Mouse (Mus musculus) intestine, postnatal 0 days (tissue): ENCODE results near the gene Xrn1. TPM values are rescaled to one million over a fixed set of nuclear protein-coding genes. Genes with fewer than 3 reads are reported as not detected.
"Not testable (repeated sequence)": the region's sequence is repeated elsewhere in the genome, so short reads cannot be mapped to it uniquely, and the experiment has no call there.

Experiments used
- ATAC-seq: fragments of 200-750 bp; cut with Nextera tagmentation; 2 replicates; pipeline ENCODE4 v1.8.0; 2017; ENCODE audit warnings: mild to moderate bottlenecking, moderate TSS enrichment, moderate library complexity
- H3K27ac ChIP-seq: fragments of 300-500 bp; sonication (generic); 2 replicates; pipeline ENCODE4 v1.5.1; 2014; ENCODE audit warnings: mild to moderate bottlenecking, low read depth, low read length, moderate library complexity
- H3K27me3 ChIP-seq: fragments of 300-500 bp; sonication (generic); replicated peaks from 2 replicates; pipeline ENCODE4 v1.6.1; 2014; ENCODE audit warnings: low read length, mixed read lengths; ENCODE audit not compliant: control insufficient read depth, insufficient read depth
- H3K36me3 ChIP-seq: fragments of 300-500 bp; sonication (generic); 2 replicates; pipeline ENCODE4 v1.6.1; 2014; ENCODE audit warnings: mild to moderate bottlenecking, moderate library complexity; ENCODE audit not compliant: control insufficient read depth, insufficient read depth
- H3K4me1 ChIP-seq: fragments of 300-500 bp; sonication (generic); replicated peaks from 2 replicates; pipeline ENCODE4 v1.6.1; 2014; ENCODE audit warnings: antibody characterized with exemption, low read length, mixed read lengths; ENCODE audit not compliant: control insufficient read depth, insufficient read depth
- H3K4me2 ChIP-seq: fragments of 300-500 bp; sonication (generic); replicated peaks from 2 replicates; pipeline ENCODE4 v1.6.1; 2014; ENCODE audit warnings: low read depth, mild to moderate bottlenecking, moderate library complexity
- H3K4me3 ChIP-seq: fragments of 300-500 bp; sonication (generic); 2 replicates; pipeline ENCODE4 v1.5.1; 2014; ENCODE audit warnings: low read depth, low read length
- H3K9ac ChIP-seq: fragments of 300-500 bp; sonication (generic); 2 replicates; pipeline ENCODE4 v1.6.1; 2014; ENCODE audit warnings: mild to moderate bottlenecking, low read depth, low read length
- H3K9me3 ChIP-seq: fragments of 300-500 bp; sonication (generic); 2 replicates; pipeline ENCODE4 v1.6.1; 2016; ENCODE audit warnings: mixed run types; ENCODE audit not compliant: control insufficient read depth
- CTCF ChIP-seq: sonication (generic); IDR thresholded peaks from 2 replicates; pipeline ENCODE4 v1.5.1; 2016; ENCODE audit warnings: low read depth, mild to moderate bottlenecking, control low read depth, antibody characterized with exemption, moderate library complexity
- WGBS: fragments of 180-500 bp; shearing (Covaris S2); extraction: QIAGEN DNeasy Blood & Tissue Kit; methylation state at CpG from one replicate; pipeline ENCODE4 v1.1.7; 2014; 5-methylcytosine and 5-hydroxymethylcytosine counted together
- polyA plus RNA-seq: library from polyadenylated mRNA; unstranded; fragments of >200 nt; fragmentation: Nextera tagmentation; extraction: Ambion mirVana; gene quantifications from 2 replicates; pipeline ENCODE4 v1.2.1, GENCODE M21; 2015

Gene Xrn1
- polyA plus RNA-seq, 1 experiment from 2014 or later: 7.4 TPM

GRCm38 (mm10) chr9:96063803-96064475, 109.4 kb downstream of the Xrn1 start:
- H3K4me2 ChIP-seq: no peak overlapping the region
- H3K9me3 ChIP-seq: no peaks in the 10 kb centered on the region
- no peak overlapping the region for H3K27ac ChIP-seq
- no peak for TF ChIP-seq CTCF
- no peak overlapping the region for H3K4me3 ChIP-seq
- WGBS: 66% methylated on average over 5 of the region's 5 CpGs
- H3K36me3 ChIP-seq: no peaks in the 10 kb centered on the region
- no peaks in the 10 kb centered on the region for H3K27me3 ChIP-seq
- H3K9ac ChIP-seq: no peak overlapping the region
- ATAC-seq: no peak
- no peaks in the 10 kb centered on the region for H3K4me1 ChIP-seq

GRCm38 (mm10) chr9:96067507-96067906, 112.9 kb downstream of the Xrn1 start:
- 50% methylated on average over 2 of the region's 2 CpGs for WGBS
- Histone ChIP-seq H3K36me3 (no peaks in the 10 kb centered on the region), H3K4me2 (no peak overlapping the region), H3K9me3 (no peaks in the 10 kb centered on the region), H3K4me1 (no peaks in the 10 kb centered on the region), H3K27me3 (no peaks in the 10 kb centered on the region), H3K4me3 (no peak overlapping the region), H3K27ac (no peak overlapping the region), H3K9ac (no peak overlapping the region)
- no peak for ATAC-seq
- TF ChIP-seq CTCF: no peak

GRCm38 (mm10) chr9:96078752-96079315, 124.3 kb downstream of the Xrn1 start:
- no peaks in the 10 kb centered on the region for H3K36me3 ChIP-seq
- no peak for ATAC-seq
- H3K27ac ChIP-seq: no peak overlapping the region
- 83% methylated on average over 13 of the region's 13 CpGs for WGBS
- H3K27me3 ChIP-seq: no peaks in the 10 kb centered on the region
- no peak overlapping the region for H3K9ac ChIP-seq
- no peaks in the 10 kb centered on the region for H3K4me1 ChIP-seq
- H3K4me3 ChIP-seq: no peak overlapping the region
- TF ChIP-seq CTCF: no peak
- no peak overlapping the region for H3K4me2 ChIP-seq
- no peaks in the 10 kb centered on the region for H3K9me3 ChIP-seq

GRCm38 (mm10) chr9:96085293-96085692, 130.7 kb downstream of the Xrn1 start:
- H3K4me3 ChIP-seq: no peak overlapping the region
- H3K4me1 ChIP-seq: no peaks in the 10 kb centered on the region
- 78% methylated on average over 6 of the region's 6 CpGs for WGBS
- no peak for TF ChIP-seq CTCF
- H3K27ac ChIP-seq: no peak overlapping the region
- no peak overlapping the region for H3K4me2 ChIP-seq
- ATAC-seq: no peak
- no peaks in the 10 kb centered on the region for H3K9me3 ChIP-seq
- no peaks in the 10 kb centered on the region for H3K36me3 ChIP-seq
- no peak overlapping the region for H3K9ac ChIP-seq
- no peaks in the 10 kb centered on the region for H3K27me3 ChIP-seq

- no peak for ATAC-seq
Observed at GRCm38 (mm10) chr9:96087671-96088070, 133.1 kb downstream of the Xrn1 start.

GRCm38 (mm10) chr9:96088456-96088855, 133.9 kb downstream of the Xrn1 start:
- not testable (repeated sequence) for H3K36me3 ChIP-seq, ATAC-seq, H3K9ac ChIP-seq, H3K27ac ChIP-seq, H3K4me3 ChIP-seq, H3K4me1 ChIP-seq, H3K4me2 ChIP-seq, H3K9me3 ChIP-seq, H3K27me3 ChIP-seq
- TF ChIP-seq CTCF: peak; percentile 19; the same call in 1 of the 2 replicates
- WGBS: 86% methylated on average over 3 of the region's 3 CpGs

More at GRCm38 (mm10) chr9:96087671-96088070, 133.1 kb downstream of the Xrn1 start:
- Histone ChIP-seq H3K9me3 (no peaks in the 10 kb centered on the region), H3K4me3 (no peak overlapping the region), H3K4me2 (no peak overlapping the region), H3K36me3 (no peaks in the 10 kb centered on the region), H3K4me1 (no peaks in the 10 kb centered on the region), H3K27me3 (no peaks in the 10 kb centered on the region), H3K9ac (no peak overlapping the region), H3K27ac (no peak overlapping the region)
- WGBS: 85% methylated on average over 2 of the region's 2 CpGs
- no peak for TF ChIP-seq CTCF

- H3K36me3 ChIP-seq, ATAC-seq, H3K27me3 ChIP-seq, H3K9me3 ChIP-seq, H3K4me2 ChIP-seq, H3K27ac ChIP-seq, H3K9ac ChIP-seq, H3K4me1 ChIP-seq, H3K4me3 ChIP-seq: not testable (repeated sequence)
- 87% methylated on average over 10 of the region's 10 CpGs for WGBS
Observed at GRCm38 (mm10) chr9:96092637-96093036, 138.1 kb downstream of the Xrn1 start.
